Mouse (Mus musculus): ENCODE data around the gene Klk12.

DNA sequence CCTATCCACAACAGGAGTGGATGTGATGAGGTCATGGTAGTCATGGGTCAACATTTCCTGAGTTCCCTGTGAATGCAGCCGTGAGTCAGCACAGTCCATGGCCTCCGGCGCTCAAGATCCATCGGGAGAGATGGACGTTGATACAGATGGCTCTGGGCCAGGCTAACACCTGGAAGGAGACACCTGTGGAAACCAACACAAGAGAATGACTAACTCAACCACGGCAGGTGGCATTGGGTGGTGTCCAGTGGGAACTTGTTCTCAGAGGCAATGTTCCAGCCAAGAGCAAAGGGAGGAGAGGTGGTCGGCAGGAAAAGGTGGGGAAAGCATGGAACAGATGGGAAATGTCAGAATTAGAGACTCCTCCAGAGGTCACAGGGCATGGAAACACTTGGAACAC, 52.9 kb downstream of the Klk12 start:
- TF ChIP-seq POLR2A (IDR thresholded peaks at IDR 0.05; ENCODE audit: insufficient read depth, low read depth, low read length) = no peak
- TF ChIP-seq CTCF (IDR thresholded peaks at IDR 0.05; ENCODE audit: insufficient read depth, low read depth, low read length) = no peak

Data from olfactory bulb, adult 2 months (tissue).